Mouse (Mus musculus): ENCODE results near the gene Aqp7.

GRCm38 (mm10) chr4:41071500-41072429 lies 23.8 kb upstream of the Aqp7 start:
- TF ChIP-seq CTCF (IDR thresholded peaks at IDR 0.05; ENCODE audit: control insufficient read depth, insufficient read depth, insufficient read length), result no peak
- no peak for TF ChIP-seq CEBPB (IDR thresholded peaks at IDR 0.05; ENCODE audit: low read depth)
- TF ChIP-seq USF1 (IDR thresholded peaks at IDR 0.05; ENCODE audit: low read depth), result no peak
- no peak for TF ChIP-seq MAX (IDR thresholded peaks at IDR 0.05)
- no peak for TF ChIP-seq MYOG (IDR thresholded peaks at IDR 0.05; ENCODE audit: control insufficient read depth, extremely low read depth, insufficient read length)
- TF ChIP-seq MYOD1 (IDR thresholded peaks at IDR 0.05; ENCODE audit: control insufficient read depth, insufficient read length, low read depth), result no peak
